Mouse (Mus musculus): Measurements from ENCODE around the gene 1700010I14Rik.

DNA sequence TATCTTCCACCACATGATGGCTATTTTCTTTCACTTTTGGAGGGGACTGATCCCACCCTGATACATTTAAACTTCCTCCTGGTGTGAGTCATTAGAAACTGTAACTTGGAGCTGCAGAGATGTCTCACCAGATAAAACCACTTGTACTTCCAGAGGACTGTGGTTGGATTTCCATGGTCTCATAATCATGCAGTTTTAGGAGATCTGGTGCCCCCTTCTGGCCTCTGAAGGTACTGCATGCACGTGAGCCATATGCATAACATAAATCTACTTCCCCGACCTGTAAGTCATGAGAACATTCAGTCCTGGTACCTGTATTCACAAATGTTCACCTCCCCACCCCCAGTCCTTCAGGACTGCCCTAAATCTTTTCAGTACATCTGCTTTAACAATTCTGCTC lies 54.6 kb downstream of the 1700010I14Rik start:
- TF ChIP-seq USF2 (IDR thresholded peaks at IDR 0.05; ENCODE audit: borderline replicate concordance in 1 of 2, insufficient read depth in 1 of 2, low read depth in 1 of 2, low read length in 2 of 2) (no peak), EP300 (IDR thresholded peaks at IDR 0.05; ENCODE audit: low read depth in 1 of 2, low read length in 2 of 2) (no peak)
